Mouse (Mus musculus): Measurements from ENCODE around the gene Abhd17a.
A peak's percentile ranks its signal among the peaks of the same experiment; 100 is the strongest.

DNA sequence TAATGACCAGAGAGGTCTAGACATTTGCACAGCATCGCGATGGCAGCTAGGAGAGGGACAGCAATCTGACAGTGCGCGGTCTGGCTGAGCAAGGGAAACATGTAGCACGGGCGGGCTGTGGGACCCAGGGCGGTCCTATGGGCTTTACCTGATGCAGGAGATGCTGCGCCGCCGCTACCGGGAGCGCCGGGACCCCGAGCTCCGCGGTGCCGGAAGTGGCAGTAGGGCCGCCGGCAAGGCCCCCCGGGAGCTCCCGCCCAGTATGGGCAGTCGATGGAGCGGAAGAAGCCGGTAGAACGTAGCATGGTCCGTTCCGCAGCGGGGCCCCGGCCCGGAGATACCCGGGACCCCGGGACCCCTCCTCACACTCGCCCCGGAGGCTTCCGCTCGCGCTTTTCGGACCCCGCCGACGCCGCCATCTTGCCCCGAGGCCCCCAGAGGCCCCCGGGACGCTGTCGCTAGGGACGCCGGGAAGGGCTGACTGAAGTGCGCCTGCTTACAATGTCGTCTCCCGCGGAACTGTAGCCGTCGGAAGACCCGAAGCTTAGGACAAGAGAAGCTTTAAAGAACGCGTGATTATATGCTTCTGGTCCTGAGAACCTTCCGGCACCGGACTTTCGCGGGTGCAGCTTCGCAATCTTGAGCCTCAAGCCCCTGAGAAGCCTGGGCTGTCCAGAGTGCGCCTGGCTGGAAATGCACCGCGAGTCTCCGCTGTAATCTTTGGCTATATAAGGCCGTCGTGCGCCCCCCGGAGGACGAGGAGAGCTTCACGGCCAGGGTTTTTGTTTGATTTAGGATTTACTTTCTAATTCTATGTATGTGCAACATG lies 28.8 kb downstream of the Abhd17a start, which contains the start of gene Rexo1:
- peak; percentile 83 for TF ChIP-seq CTCF (IDR thresholded peaks at IDR 0.05; ENCODE audit: extremely low read depth, insufficient read depth, insufficient read length, insufficient replicate concordance)
- no peak; the same call in 1 of the 2 replicates for TF ChIP-seq POLR2A (IDR thresholded peaks at IDR 0.05; ENCODE audit: low read depth, low read length)
